Mouse (Mus musculus): ENCODE measurements at regions not wholly inside any gene's neighbourhood (a gene's known extent, or its start where the extent isn't known, plus 50 kb on each side); places are given as distances from the start of the nearest gene placed in this dataset.

DNA sequence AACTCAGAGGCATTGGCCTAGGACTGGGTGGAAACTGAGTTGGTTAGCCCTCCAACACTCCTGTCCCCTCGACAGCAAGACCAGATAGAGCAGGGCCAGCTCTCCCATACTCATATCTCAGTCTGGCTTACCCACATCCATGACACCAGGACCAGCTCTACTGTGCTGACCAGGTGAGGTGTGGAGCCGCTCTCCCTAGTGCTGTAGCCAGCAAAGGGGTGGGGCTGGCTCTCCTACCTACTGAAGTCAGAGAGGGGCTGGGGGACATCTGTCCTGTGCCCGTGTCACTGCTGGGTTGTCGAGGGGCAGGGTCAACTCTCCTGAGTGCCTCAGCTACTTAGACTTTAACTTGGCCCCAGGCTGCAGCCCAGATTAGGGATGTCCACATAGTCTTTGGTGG lies 145.8 kb upstream of the Plppr1 start:
- Histone ChIP-seq H3K9me3 (replicated peaks; ENCODE audit: low read length) (no peaks in the 10 kb centered on the region), H3K4me2 (ENCODE audit: insufficient read depth, low read depth, poor library complexity, severe bottlenecking) (no peak overlapping the region), H3K27ac (ENCODE audit: insufficient read depth, low read depth) (no peak overlapping the region), H3K36me3 (replicated peaks in 1 of 2; ENCODE audit: control insufficient read depth in 1 of 2, insufficient read depth in 1 of 2, low read length in 1 of 2) (no peaks in the 10 kb centered on the region), H3K27me3 (replicated peaks) (no peaks in the 10 kb centered on the region), H3K79me2 (replicated peaks; ENCODE audit: control insufficient read depth, extremely low read depth, insufficient read depth, poor library complexity, severe bottlenecking) (no peaks in the 10 kb centered on the region), H3K4me3 (replicated peaks in 1 of 3; ENCODE audit: low read depth in 2 of 3, low read length in 2 of 3, poor library complexity in 1 of 3) (no peak overlapping the region), H3K9ac (ENCODE audit: insufficient read depth, low read depth) (no peak overlapping the region), H3K4me1 (ENCODE audit: control insufficient read depth in 1 of 2, insufficient read depth in 2 of 2) (no peaks in the 10 kb centered on the region)
- no peak for DNase-seq (ENCODE audit: extremely low read depth)
- in situ Hi-C loops (cut with MboI; ENCODE audit: low pct_ligation_motif_present, low pct_unique_long_range_greater_than_20kb, low sequenced_read_pairs) (no loop called here), dilution Hi-C loops (cut with MboI; ENCODE audit: extremely low pct_ligation_motif_present, extremely low pct_unique_long_range_greater_than_20kb, low sequenced_read_pairs) (no loop called here)
- TF ChIP-seq JUN (IDR thresholded peaks at IDR 0.05; ENCODE audit: insufficient read depth, low read depth, low read length): no peak
- no peak for TF ChIP-seq TCF12 (IDR thresholded peaks at IDR 0.05; ENCODE audit: low read depth, low read length)
- no peak for TF ChIP-seq ZC3H11A (IDR thresholded peaks at IDR 0.05; ENCODE audit: low read depth, low read length)
- TF ChIP-seq CHD1 (IDR thresholded peaks at IDR 0.05; ENCODE audit: low read depth, low read length): no peak
- no peak for TF ChIP-seq TBP (conservative IDR thresholded peaks at IDR 0.05; ENCODE audit: low read depth, low read length)
- TF ChIP-seq MAFK (IDR thresholded peaks at IDR 0.05; ENCODE audit: insufficient replicate concordance, low read length): no peak
- TF ChIP-seq CTCF (conservative IDR thresholded peaks at IDR 0.05 in 1 of 2, IDR thresholded peaks at IDR 0.05 in 1 of 2; ENCODE audit: low read depth in 2 of 2, low read length in 2 of 2): no peak
- TF ChIP-seq E2F4 (IDR thresholded peaks at IDR 0.05; ENCODE audit: insufficient replicate concordance, low read depth, low read length): no peak
- TF ChIP-seq USF2 (conservative IDR thresholded peaks at IDR 0.05; ENCODE audit: low read depth, low read length): no peak
- TF ChIP-seq SIN3A (IDR thresholded peaks at IDR 0.05; ENCODE audit: low read length): no peak
- TF ChIP-seq ELF1 (IDR thresholded peaks at IDR 0.05; ENCODE audit: low read depth, low read length): no peak
- no peak for TF ChIP-seq NRF1 (IDR thresholded peaks at IDR 0.05; ENCODE audit: low read depth, low read length)
- TF ChIP-seq MAZ (IDR thresholded peaks at IDR 0.05; ENCODE audit: low read depth, low read length): no peak

DNA sequence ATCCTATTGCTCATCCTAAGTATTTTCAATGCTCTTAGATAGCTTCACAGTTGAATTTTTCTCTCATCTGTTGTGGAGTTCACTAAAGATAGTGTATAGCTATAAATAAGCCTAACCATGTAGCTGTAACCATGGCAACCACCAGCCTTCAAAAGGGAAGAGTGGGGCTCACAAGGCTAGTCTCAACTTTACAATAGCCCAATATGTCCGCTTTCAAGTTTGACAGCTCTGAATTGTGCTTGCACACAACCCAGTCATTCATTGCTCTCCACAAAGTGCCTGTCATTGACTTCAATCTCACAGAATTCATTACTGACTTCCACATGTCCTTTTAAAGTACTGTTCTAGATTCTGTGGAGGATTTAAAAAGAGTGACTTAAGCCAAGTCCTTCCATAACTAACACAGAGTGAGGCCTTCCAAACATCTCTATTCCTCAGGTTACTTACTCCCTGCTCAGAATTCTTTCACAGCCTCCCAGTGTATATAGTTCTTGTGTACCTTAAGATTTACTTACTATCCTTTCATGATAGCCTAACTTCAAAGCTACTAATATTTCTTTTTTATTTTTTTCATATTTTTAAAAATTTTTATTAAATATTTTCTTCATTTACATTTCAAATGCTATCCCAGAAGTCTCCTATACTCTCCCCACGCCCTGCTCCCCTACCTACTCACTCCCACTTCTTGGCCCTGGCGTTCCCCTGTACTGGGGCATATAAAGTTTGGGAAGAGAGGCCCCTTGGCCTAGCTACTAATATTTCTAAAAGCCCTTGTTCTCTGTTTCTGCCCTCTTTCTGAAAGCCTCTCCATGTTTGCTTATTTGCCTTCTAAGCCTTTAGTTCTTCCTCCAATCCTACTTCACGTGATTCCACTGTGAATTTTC lies 134.3 kb upstream of the Plppr1 start:
- H3K4me3 ChIP-seq (replicated peaks in 1 of 3; ENCODE audit: low read depth in 2 of 3, low read length in 2 of 3, poor library complexity in 1 of 3): no peak overlapping the region
- in situ Hi-C loops (cut with MboI; ENCODE audit: low pct_ligation_motif_present, low pct_unique_long_range_greater_than_20kb, low sequenced_read_pairs) (no loop called here), dilution Hi-C loops (cut with MboI; ENCODE audit: extremely low pct_ligation_motif_present, extremely low pct_unique_long_range_greater_than_20kb, low sequenced_read_pairs) (no loop called here)
- no peak overlapping the region for H3K4me2 ChIP-seq (ENCODE audit: insufficient read depth, low read depth, poor library complexity, severe bottlenecking)
- H3K27me3 ChIP-seq (replicated peaks): no peaks in the 10 kb centered on the region
- H3K27ac ChIP-seq (ENCODE audit: insufficient read depth, low read depth): no peak overlapping the region
- H3K4me1 ChIP-seq (ENCODE audit: control insufficient read depth in 1 of 2, insufficient read depth in 2 of 2): no peaks in the 10 kb centered on the region
- DNase-seq (ENCODE audit: extremely low read depth): no peak
- H3K79me2 ChIP-seq (replicated peaks; ENCODE audit: control insufficient read depth, extremely low read depth, insufficient read depth, poor library complexity, severe bottlenecking): no peaks in the 10 kb centered on the region
- H3K9ac ChIP-seq (ENCODE audit: insufficient read depth, low read depth): no peak overlapping the region
- TF ChIP-seq HCFC1 (IDR thresholded peaks at IDR 0.05; ENCODE audit: low read depth, low read length): no peak
- no peak for TF ChIP-seq ZNF384 (IDR thresholded peaks at IDR 0.05; ENCODE audit: low read depth, low read length)
- TF ChIP-seq SMC3 (IDR thresholded peaks at IDR 0.05; ENCODE audit: low read depth, low read length): no peak
- TF ChIP-seq ELF1 (IDR thresholded peaks at IDR 0.05; ENCODE audit: low read depth, low read length): no peak
- TF ChIP-seq POLR2A (IDR thresholded peaks at IDR 0.05; ENCODE audit: low read depth, low read length): no peak
- no peak for TF ChIP-seq TCF12 (IDR thresholded peaks at IDR 0.05; ENCODE audit: low read depth, low read length)
- TF ChIP-seq IRF4 (IDR thresholded peaks at IDR 0.05; ENCODE audit: low read depth, low read length): no peak
- TF ChIP-seq ZC3H11A (IDR thresholded peaks at IDR 0.05; ENCODE audit: low read depth, low read length): no peak
- no peak for TF ChIP-seq BHLHE40 (IDR thresholded peaks at IDR 0.05; ENCODE audit: low read depth, low read length)
- H3K9me3 ChIP-seq (replicated peaks; ENCODE audit: low read length): peaks cover 2% of the 10 kb centered on the region
- H3K36me3 ChIP-seq (replicated peaks in 1 of 2; ENCODE audit: control insufficient read depth in 1 of 2, insufficient read depth in 1 of 2, low read length in 1 of 2): no peaks in the 10 kb centered on the region
